Mouse (Mus musculus): ENCODE data around the gene Acsbg1. TPM values are rescaled to one million over a fixed set of nuclear protein-coding genes. Genes with fewer than 3 reads are reported as not detected.

Gene Acsbg1
- polyA plus RNA-seq, 1 experiment from 2014 or later = 68.3 TPM

DNA sequence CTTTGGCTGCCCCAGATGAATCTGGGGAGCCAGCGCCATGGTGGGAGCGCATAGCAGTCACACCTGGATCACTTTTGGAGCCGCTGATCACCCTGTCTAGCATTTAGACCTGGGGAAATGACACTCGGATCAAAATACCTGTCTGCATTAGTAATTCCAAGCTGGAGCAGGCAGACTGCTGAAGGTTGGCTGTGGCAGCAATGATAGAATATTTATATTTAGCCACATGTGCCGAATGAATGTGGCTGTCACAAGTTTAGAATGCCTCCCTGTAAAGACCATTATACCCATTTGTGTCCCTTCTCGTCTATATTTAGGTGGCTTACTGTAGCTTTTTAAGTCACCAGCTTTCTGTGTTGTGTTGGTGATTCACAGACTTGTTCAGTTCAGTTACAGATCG lies 39.1 kb upstream of the Acsbg1 start:
- Histone ChIP-seq H3K4me3 (ENCODE audit: low read depth, low read length) (no peak overlapping the region; the same call in 1 of the 2 replicates), H3K9ac (ENCODE audit: low read length) (no peak overlapping the region), H3K4me2 (replicated peaks; ENCODE audit: low read depth) (peak overlapping the region; percentile 98; the same call in 1 of the 2 replicates), H3K27me3 (ENCODE audit: control insufficient read depth, insufficient read depth, low read length) (no peaks in the 10 kb centered on the region), H3K9me3 (ENCODE audit: control insufficient read depth, low read length) (no peaks in the 10 kb centered on the region), H3K27ac (replicated peaks) (no peak overlapping the region), H3K4me1 (replicated peaks; ENCODE audit: control insufficient read depth, insufficient read depth) (peaks cover 2% of the 10 kb centered on the region), H3K36me3 (ENCODE audit: control insufficient read depth, insufficient read depth, low read length) (no peaks in the 10 kb centered on the region)
- DNase-seq (ENCODE audit: low spot score) = no peak
- WGBS = 81% methylated on average over 7 of the region's 7 CpGs
- no peak for TF ChIP-seq EP300 (optimal IDR thresholded peaks at IDR 0.05)
- TF ChIP-seq CTCF (IDR thresholded peaks at IDR 0.05; ENCODE audit: low read depth) = no peak
- no peak for ATAC-seq (ENCODE audit: low FRiP score, low TSS enrichment)

DNA sequence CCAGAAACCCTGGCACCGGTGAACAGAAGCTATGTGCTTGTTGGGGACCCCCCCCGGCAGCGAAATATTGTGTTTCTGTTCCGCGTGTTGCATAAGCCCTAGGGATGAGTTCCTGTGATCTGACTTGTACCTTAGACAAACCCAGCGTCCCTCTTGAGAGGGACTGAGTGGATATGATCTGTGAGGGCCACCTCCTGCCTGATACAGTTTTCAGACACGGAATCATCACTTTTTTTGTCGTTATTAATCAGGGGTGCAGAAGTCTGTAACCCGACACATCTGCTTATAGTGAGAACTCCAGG lies 38.5 kb upstream of the Acsbg1 start:
- H3K9me3 ChIP-seq (ENCODE audit: control insufficient read depth, low read length) = no peaks in the 10 kb centered on the region
- ATAC-seq (ENCODE audit: low FRiP score, low TSS enrichment) = no peak

DNA sequence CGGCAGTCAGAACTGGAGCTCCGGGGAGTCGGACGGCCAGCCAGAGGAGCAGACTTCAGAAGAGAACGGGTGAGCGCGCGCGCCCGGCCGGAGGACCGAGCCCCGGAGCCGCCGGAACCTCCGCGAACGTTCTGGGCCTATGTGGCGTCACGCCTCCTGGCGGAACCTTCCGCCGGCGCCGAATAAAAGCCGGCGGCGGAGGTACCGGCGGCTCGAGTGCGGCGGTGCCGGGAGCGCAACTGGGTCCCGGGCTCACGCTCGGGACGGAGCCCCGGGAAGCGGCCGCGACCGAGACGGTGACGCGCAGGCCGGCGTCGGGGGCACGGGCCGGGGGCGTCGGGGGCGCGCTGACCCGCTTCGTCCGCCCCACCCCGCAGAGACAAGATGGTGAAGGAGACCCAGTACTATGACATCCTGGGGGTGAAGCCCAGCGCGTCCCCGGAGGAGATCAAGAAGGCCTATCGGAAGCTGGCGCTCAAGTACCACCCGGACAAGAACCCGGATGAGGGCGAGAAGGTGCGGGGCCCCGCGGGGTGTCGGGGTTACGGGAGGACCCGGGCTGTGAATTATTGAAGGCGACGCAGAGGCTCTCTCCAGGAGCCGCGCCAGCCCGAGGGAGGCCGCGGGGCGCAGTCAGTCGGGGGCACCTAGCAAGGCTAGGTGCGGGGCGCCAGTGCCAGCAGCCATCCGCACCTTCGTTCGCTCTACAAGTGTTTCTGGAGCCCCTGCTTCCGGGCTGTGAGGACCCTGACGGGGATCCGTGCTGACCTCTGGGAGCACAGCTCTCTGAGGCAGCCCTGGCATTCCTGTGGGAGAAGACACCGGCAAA lies 37.9 kb upstream of the Acsbg1 start:
- H3K27ac ChIP-seq (replicated peaks) = peak overlapping the region; percentile 45; the same call in 1 of the 2 replicates
- WGBS = under 1% methylated on average over 84 of the region's 92 CpGs
- peak; percentile 80 for DNase-seq (ENCODE audit: low spot score)

More for the DNA sequence above, 38.5 kb upstream of the Acsbg1 start:
- TF ChIP-seq EP300 (optimal IDR thresholded peaks at IDR 0.05) (no peak), CTCF (IDR thresholded peaks at IDR 0.05; ENCODE audit: low read depth) (no peak)
- no peak for DNase-seq (ENCODE audit: low spot score)
- no peaks in the 10 kb centered on the region for H3K36me3 ChIP-seq (ENCODE audit: control insufficient read depth, insufficient read depth, low read length)
- H3K4me2 ChIP-seq (replicated peaks; ENCODE audit: low read depth) = peak overlapping the region; percentile 98
- H3K4me1 ChIP-seq (replicated peaks; ENCODE audit: control insufficient read depth, insufficient read depth) = peaks cover 2% of the 10 kb centered on the region
- H3K27ac ChIP-seq (replicated peaks) = no peak overlapping the region
- no peaks in the 10 kb centered on the region for H3K27me3 ChIP-seq (ENCODE audit: control insufficient read depth, insufficient read depth, low read length)
- H3K4me3 ChIP-seq (ENCODE audit: low read depth, low read length) = peak overlapping the region; percentile 90
- WGBS = 16% methylated on average over 9 of the region's 9 CpGs
- H3K9ac ChIP-seq (ENCODE audit: low read length) = peak overlapping the region; percentile 86

DNA sequence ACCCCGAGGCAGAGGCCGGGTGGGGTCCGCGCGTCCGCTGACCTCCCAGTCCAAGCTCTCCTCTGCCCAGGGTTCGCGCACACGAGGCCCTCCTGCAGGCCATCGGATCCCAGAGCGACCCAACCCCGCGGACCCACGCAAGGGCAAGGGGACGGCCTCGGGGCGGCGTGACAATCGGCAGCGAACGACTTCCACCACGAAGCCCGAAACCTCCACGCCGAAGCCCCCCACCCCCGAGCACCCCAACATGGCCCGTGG lies 37.3 kb upstream of the Acsbg1 start:
- no peak for DNase-seq (ENCODE audit: low spot score)
- H3K9ac ChIP-seq (ENCODE audit: low read length) = peak overlapping the region; percentile 86
- no peaks in the 10 kb centered on the region for H3K9me3 ChIP-seq (ENCODE audit: control insufficient read depth, low read length)
- H3K4me2 ChIP-seq (replicated peaks; ENCODE audit: low read depth) = peak overlapping the region; percentile 98
- H3K27ac ChIP-seq (replicated peaks) = no peak overlapping the region
- peak; percentile 53 for ATAC-seq (ENCODE audit: low FRiP score, low TSS enrichment)
- H3K27me3 ChIP-seq (ENCODE audit: control insufficient read depth, insufficient read depth, low read length) = no peaks in the 10 kb centered on the region
- TF ChIP-seq EP300 (optimal IDR thresholded peaks at IDR 0.05) = no peak
- no peak for TF ChIP-seq CTCF (IDR thresholded peaks at IDR 0.05; ENCODE audit: low read depth)
- H3K4me3 ChIP-seq (ENCODE audit: low read depth, low read length) = peak overlapping the region; percentile 90
- peaks cover 2% of the 10 kb centered on the region for H3K4me1 ChIP-seq (replicated peaks; ENCODE audit: control insufficient read depth, insufficient read depth)
- 5% methylated on average over 23 of the region's 27 CpGs for WGBS
- H3K36me3 ChIP-seq (ENCODE audit: control insufficient read depth, insufficient read depth, low read length) = no peaks in the 10 kb centered on the region

More for the DNA sequence above, 37.9 kb upstream of the Acsbg1 start:
- TF ChIP-seq EP300 (optimal IDR thresholded peaks at IDR 0.05) (no peak), CTCF (IDR thresholded peaks at IDR 0.05; ENCODE audit: low read depth) (peak; percentile 43; the same call in 1 of the 2 replicates)
- Histone ChIP-seq H3K4me2 (replicated peaks; ENCODE audit: low read depth) (peak overlapping the region; percentile 98), H3K9me3 (ENCODE audit: control insufficient read depth, low read length) (no peaks in the 10 kb centered on the region), H3K36me3 (ENCODE audit: control insufficient read depth, insufficient read depth, low read length) (no peaks in the 10 kb centered on the region), H3K27me3 (ENCODE audit: control insufficient read depth, insufficient read depth, low read length) (no peaks in the 10 kb centered on the region), H3K9ac (ENCODE audit: low read length) (peak overlapping the region; percentile 86), H3K4me1 (replicated peaks; ENCODE audit: control insufficient read depth, insufficient read depth) (peaks cover 2% of the 10 kb centered on the region), H3K4me3 (ENCODE audit: low read depth, low read length) (peak overlapping the region; percentile 90)
- peak; percentile 82 for ATAC-seq (ENCODE audit: low FRiP score, low TSS enrichment)

DNA sequence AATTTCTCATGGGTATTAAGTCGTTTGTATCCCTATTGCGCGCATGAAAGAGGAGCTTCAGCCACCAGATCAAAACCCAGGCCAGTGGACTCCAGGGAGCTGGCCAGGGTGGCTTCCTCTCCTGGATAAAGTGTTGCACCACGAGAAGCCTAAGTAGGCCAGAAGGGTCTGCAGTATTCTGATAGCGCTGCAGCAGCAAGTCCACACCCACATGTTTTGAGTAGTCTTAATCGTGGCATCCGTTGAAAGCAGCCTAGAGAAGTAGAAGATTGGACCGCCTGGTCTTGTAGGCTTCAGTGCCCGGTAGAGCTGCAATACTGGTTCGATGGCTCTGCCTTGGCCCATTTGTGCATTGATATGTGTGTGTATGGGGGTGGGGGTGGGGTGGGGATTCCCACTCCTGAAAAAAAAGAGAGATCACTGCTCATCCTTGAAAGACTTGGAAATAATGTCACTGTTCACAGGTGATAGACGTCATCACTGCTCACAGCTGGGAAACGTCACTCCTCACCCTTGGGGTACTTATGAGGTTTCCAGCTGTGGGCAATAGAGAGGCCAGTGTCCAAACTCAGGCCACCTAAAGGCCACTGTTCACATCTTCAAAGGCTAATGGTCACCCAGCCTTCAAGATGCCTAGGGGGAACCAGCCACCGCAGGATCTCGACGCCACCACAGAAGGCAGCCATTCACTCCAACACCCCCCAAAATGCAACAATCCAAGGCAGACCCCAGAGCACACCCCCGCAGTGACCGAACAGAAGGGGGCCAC lies 36.8 kb upstream of the Acsbg1 start, which contains the start of gene Dnaja4:
Gene Dnaja4, plus strand, starts transcription at position 556 of the 769 bp plus-strand sequence.
- H3K27ac ChIP-seq (replicated peaks) = peak within 1 kb of the TSS; percentile 45; the same call in 1 of the 2 replicates

More for the DNA sequence above, 36.8 kb upstream of the Acsbg1 start, which contains the start of gene Dnaja4:
- H3K4me2 ChIP-seq (replicated peaks; ENCODE audit: low read depth) = peak within 1 kb of the TSS; percentile 98
- H3K36me3 ChIP-seq (ENCODE audit: control insufficient read depth, insufficient read depth, low read length) = no peaks in the 10 kb centered on the region
- no peak for DNase-seq (ENCODE audit: low spot score)
- peak within 1 kb of the TSS; percentile 86 for H3K9ac ChIP-seq (ENCODE audit: low read length)
- ATAC-seq (ENCODE audit: low FRiP score, low TSS enrichment) = peak; percentile 36
- TF ChIP-seq CTCF (IDR thresholded peaks at IDR 0.05; ENCODE audit: low read depth) (no peak), EP300 (optimal IDR thresholded peaks at IDR 0.05) (no peak)
- H3K27me3 ChIP-seq (ENCODE audit: control insufficient read depth, insufficient read depth, low read length) = no peaks in the 10 kb centered on the region
- H3K4me3 ChIP-seq (ENCODE audit: low read depth, low read length) = peak within 1 kb of the TSS; percentile 90
- H3K9me3 ChIP-seq (ENCODE audit: control insufficient read depth, low read length) = no peaks in the 10 kb centered on the region
- peaks cover 2% of the 10 kb centered on the region for H3K4me1 ChIP-seq (replicated peaks; ENCODE audit: control insufficient read depth, insufficient read depth)
- WGBS = 61% methylated on average over 17 of the region's 17 CpGs

All from stomach, postnatal 0 days (tissue).